8 mouse cellular contexts compared by ENCODE assay signal in the genomic region with DNA sequence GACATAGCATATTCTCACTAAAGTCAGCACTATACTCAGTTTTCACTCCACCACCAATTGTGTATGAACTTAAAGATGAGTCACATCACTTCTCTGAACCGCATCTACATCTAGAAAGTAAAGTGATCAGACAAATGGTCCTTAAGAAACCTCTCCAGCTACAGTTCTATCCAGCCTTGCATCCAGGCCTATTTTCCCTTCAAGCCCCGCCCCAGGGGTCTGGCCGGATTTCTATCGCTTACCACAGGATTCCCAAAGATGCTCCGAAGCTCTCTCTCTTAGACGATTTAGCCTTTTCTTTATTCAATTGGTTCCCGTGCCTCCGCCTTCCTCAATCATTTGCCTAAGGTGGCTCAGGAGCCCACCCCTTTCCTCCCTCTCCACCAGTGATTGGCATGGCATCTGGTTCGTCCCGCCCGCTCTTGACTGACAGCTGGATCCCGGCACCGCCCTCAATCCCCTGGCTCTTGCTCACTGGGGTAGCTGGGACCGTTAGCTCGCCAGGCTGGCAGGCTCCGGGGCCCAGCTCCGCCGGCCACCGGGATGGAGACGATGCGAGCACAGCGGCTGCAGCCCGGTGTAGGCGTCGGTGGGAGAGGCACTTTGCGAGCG. TPM values are rescaled to one million over a fixed set of nuclear protein-coding genes. Genes with fewer than 3 reads are reported as not detected.
DNase-seq lines count a peak whose midpoint lies in the region; ATAC-seq lines count a peak whose summit lies in the region.

A gene (plus strand): TSS at position 511 of the 612 bp plus-strand sequence.

- peak within 1 kb of the TSS; percentile 74 for H3K27ac ChIP-seq in embryonic facial prominence, embryonic 11.5 days (replicated peaks; ENCODE audit: low read depth, low read length)
- H3K27ac ChIP-seq in limb, embryonic 12.5 days = peak within 1 kb of the TSS; percentile 94
- H3K27ac ChIP-seq in midbrain, embryonic 14.5 days (replicated peaks; ENCODE audit: low read depth, low read length) = peak within 1 kb of the TSS; percentile 95

- peak within 1 kb of the TSS; percentile 60 for H3K4me2 ChIP-seq in embryonic facial prominence, embryonic 11.5 days (ENCODE audit: low read depth, low read length)
- H3K4me2 ChIP-seq in limb, embryonic 12.5 days = peak within 1 kb of the TSS; percentile 78
- H3K4me2 ChIP-seq in midbrain, embryonic 14.5 days (ENCODE audit: low read length) = peak within 1 kb of the TSS; percentile 87

- H3K9me3 ChIP-seq in embryonic facial prominence, embryonic 11.5 days (replicated peaks; ENCODE audit: control insufficient read depth, low read length) = no peaks in the 10 kb centered on the region
- no peaks in the 10 kb centered on the region for H3K9me3 ChIP-seq in limb, embryonic 12.5 days
- no peaks in the 10 kb centered on the region for H3K9me3 ChIP-seq in midbrain, embryonic 14.5 days (ENCODE audit: control insufficient read depth, low read length)

- peak; percentile 95 for ATAC-seq in embryonic facial prominence, embryonic 11.5 days (replicated peaks; ENCODE audit: insufficient number of reproducible peaks, low FRiP score, low TSS enrichment, low read depth)
- ATAC-seq in limb, embryonic 12.5 days (ENCODE audit: insufficient number of reproducible peaks, insufficient read depth, low FRiP score, low TSS enrichment, low read depth) = peak; percentile 94
- ATAC-seq in midbrain, embryonic 14.5 days (ENCODE audit: low FRiP score, low TSS enrichment) = peak; percentile 92

- WGBS in embryonic facial prominence, embryonic 11.5 days = under 1% methylated on average over 27 of the region's 27 CpGs
- 2% methylated on average over 27 of the region's 27 CpGs for WGBS in limb, embryonic 12.5 days
- WGBS in midbrain, embryonic 14.5 days = under 1% methylated on average over 27 of the region's 27 CpGs

- H3K9ac ChIP-seq in embryonic facial prominence, embryonic 11.5 days (replicated peaks; ENCODE audit: low read length) = peak within 1 kb of the TSS; percentile 73
- H3K9ac ChIP-seq in limb, embryonic 12.5 days (replicated peaks) = peak within 1 kb of the TSS; percentile 96
- peak within 1 kb of the TSS; percentile 92 for H3K9ac ChIP-seq in midbrain, embryonic 14.5 days (replicated peaks; ENCODE audit: low read length)

- peaks cover 6% of the 10 kb centered on the region for H3K4me1 ChIP-seq in embryonic facial prominence, embryonic 11.5 days (ENCODE audit: control insufficient read depth, insufficient read depth, low read length)
- peaks cover 55% of the 10 kb centered on the region for H3K4me1 ChIP-seq in limb, embryonic 12.5 days (replicated peaks)
- peaks cover 72% of the 10 kb centered on the region for H3K4me1 ChIP-seq in midbrain, embryonic 14.5 days (ENCODE audit: control insufficient read depth, insufficient read depth, low read length)

- H3K27me3 ChIP-seq in embryonic facial prominence, embryonic 11.5 days (ENCODE audit: control insufficient read depth, insufficient read depth, low read length) = peaks cover 9% of the 10 kb centered on the region; the same call in 1 of the 2 replicates
- H3K27me3 ChIP-seq in limb, embryonic 12.5 days = peaks cover 28% of the 10 kb centered on the region
- H3K27me3 ChIP-seq in midbrain, embryonic 14.5 days (ENCODE audit: control insufficient read depth, insufficient read depth, low read length) = no peaks in the 10 kb centered on the region

- peak within 1 kb of the TSS; percentile 63 for H3K4me3 ChIP-seq in embryonic facial prominence, embryonic 11.5 days (ENCODE audit: low read depth, low read length)
- H3K4me3 ChIP-seq in limb, embryonic 12.5 days (replicated peaks) = peak within 1 kb of the TSS; percentile 87
- H3K4me3 ChIP-seq in midbrain, embryonic 14.5 days (replicated peaks; ENCODE audit: low read depth, low read length) = peak within 1 kb of the TSS; percentile 69

- H3K36me3 ChIP-seq in embryonic facial prominence, embryonic 11.5 days (replicated peaks; ENCODE audit: control insufficient read depth, insufficient read depth, low read depth, low read length) = no peaks in the 10 kb centered on the region
- peaks cover 10% of the 10 kb centered on the region; the same call in 1 of the 2 replicates for H3K36me3 ChIP-seq in limb, embryonic 12.5 days
- no peaks in the 10 kb centered on the region for H3K36me3 ChIP-seq in midbrain, embryonic 14.5 days (ENCODE audit: control insufficient read depth, insufficient read depth, low read length)

- DNase-seq in 3134 (ENCODE audit: extremely low read depth, insufficient read length, low spot score) = peak; percentile 98
- DNase-seq in adrenal gland, postnatal 14 days = peak; percentile 96
- peak; percentile 98 for DNase-seq in embryonic facial prominence, embryonic 11.5 days (ENCODE audit: low spot score)
- DNase-seq in heart, adult 11 months = peak; percentile 100
- DNase-seq in kidney, adult 11 months = peak; percentile 93
- DNase-seq in midbrain, embryonic 14.5 days = peak; percentile 96
- DNase-seq in spleen, adult 12 weeks (ENCODE audit: low spot score) = peak; percentile 49

RNA-seq across cellular contexts. Expression of the gene that starts here (rescaled TPM):
- 29.1 and 29.6 TPM in 2 replicates for total RNA-seq in adrenal gland, postnatal 14 days (2021)
- polyA plus RNA-seq in embryonic facial prominence, embryonic 11.5 days (2014; fragmentation: Nextera tagmentation; extraction: Ambion mirVana) = 6.5 and 7.0 TPM in 2 replicates
- polyA plus RNA-seq in limb, embryonic 12.5 days (2016; fragmentation: Nextera tagmentation; extraction: Ambion mirVana) = 5.7 and 6.8 TPM in 2 replicates
- 6.7 and 7.5 TPM in 2 replicates for polyA plus RNA-seq in midbrain, embryonic 14.5 days (2014; fragmentation: Nextera tagmentation; extraction: Ambion mirVana)

Comparison
In these comparisons a context has a peak if more than half of its experiments do, and no peak if none do; other contexts are left out.
1. Peak in every context shown above with its lines: DNase-seq, ATAC-seq, H3K4me3 ChIP-seq and H3K27ac ChIP-seq.
2. DNase-seq: peak in every context shown above with its lines; median percentile 100 in heart, adult 11 months; 98 in 3134; 98 in embryonic facial prominence, embryonic 11.5 days; 96 in adrenal gland, postnatal 14 days; 96 in midbrain, embryonic 14.5 days; 93 in kidney, adult 11 months; 49 in spleen, adult 12 weeks.